Mouse (Mus musculus) activated CD4-positive, CD25-positive, alpha-beta regulatory T cell, adult 4 months (primary cell): Measurements from ENCODE around the gene Gpr171. TPM values are rescaled to one million over a fixed set of nuclear protein-coding genes. Genes with fewer than 3 reads are reported as not detected.

Experiments
- polyA plus RNA-seq, 2 experiments: library from polyadenylated mRNA; unstranded; fragments of 100-300 nt; shearing (Covaris generic); gene quantifications; one replicate each; pipeline ENCODE4 v1.2.1; 2017

Gpr171 gene
- polyA plus RNA-seq, 2 experiments from 2014 or later = 58.4 to 74.6 TPM

Other genes starting within 250 kb of the Gpr171 start
- not detected for gene Clrn1, start 216.5 kb downstream of the Gpr171 start, polyA plus RNA-seq
- gene Med12l, start 96.0 kb downstream of the Gpr171 start, polyA plus RNA-seq = under 1 TPM; 0.11 to 0.53 TPM
- 1 to 10 TPM; 5.0 to 5.1 TPM for gene P2ry14, start 51.8 kb upstream of the Gpr171 start, polyA plus RNA-seq
- gene Gpr87, start 93.3 kb upstream of the Gpr171 start, polyA plus RNA-seq = not detected
- gene P2ry13, start 109.1 kb upstream of the Gpr171 start, polyA plus RNA-seq = under 1 TPM; 0.18 to 0.44 TPM
- gene P2ry12, start 161.1 kb upstream of the Gpr171 start, polyA plus RNA-seq = under 1 TPM in 1 of 2 experiments, not detected in 1; 0.79 TPM
- not detected for gene Igsf10, start 242.6 kb upstream of the Gpr171 start, polyA plus RNA-seq